Mouse (Mus musculus): ENCODE data around the gene Dus3l.

- TF ChIP-seq POLR2A (IDR thresholded peaks at IDR 0.05; ENCODE audit: borderline replicate concordance, extremely low read depth, insufficient read depth, insufficient read length, poor library complexity, severe bottlenecking) (no peak), CTCF (IDR thresholded peaks at IDR 0.05; ENCODE audit: borderline replicate concordance, extremely low read depth, insufficient read depth, insufficient read length) (no peak)
These were observed 54.5 kb downstream of the Dus3l start for GRCm38 (mm10) chr17:56819032-56819545.

Data from brain, embryonic 14.5 days (tissue).